Mouse (Mus musculus) lung, postnatal 36 days (tissue): ENCODE data around the gene Rab40b.

Experiments
- DNase-seq: peaks from one replicate; pipeline ENCODE4 v3.0.0; 2022; ENCODE audit warnings: mixed read lengths

Gene Rab40b

GRCm38 (mm10) chr11:121387750-121388553 lies at the start of gene Rab40b:
TSS of gene Rab40b (minus strand) at chr11:121388251.
- DNase-seq = peak; percentile 97

- no peak for DNase-seq
Observed at GRCm38 (mm10) chr11:121437236-121437635, 49.2 kb upstream of the Rab40b start.

DNA sequence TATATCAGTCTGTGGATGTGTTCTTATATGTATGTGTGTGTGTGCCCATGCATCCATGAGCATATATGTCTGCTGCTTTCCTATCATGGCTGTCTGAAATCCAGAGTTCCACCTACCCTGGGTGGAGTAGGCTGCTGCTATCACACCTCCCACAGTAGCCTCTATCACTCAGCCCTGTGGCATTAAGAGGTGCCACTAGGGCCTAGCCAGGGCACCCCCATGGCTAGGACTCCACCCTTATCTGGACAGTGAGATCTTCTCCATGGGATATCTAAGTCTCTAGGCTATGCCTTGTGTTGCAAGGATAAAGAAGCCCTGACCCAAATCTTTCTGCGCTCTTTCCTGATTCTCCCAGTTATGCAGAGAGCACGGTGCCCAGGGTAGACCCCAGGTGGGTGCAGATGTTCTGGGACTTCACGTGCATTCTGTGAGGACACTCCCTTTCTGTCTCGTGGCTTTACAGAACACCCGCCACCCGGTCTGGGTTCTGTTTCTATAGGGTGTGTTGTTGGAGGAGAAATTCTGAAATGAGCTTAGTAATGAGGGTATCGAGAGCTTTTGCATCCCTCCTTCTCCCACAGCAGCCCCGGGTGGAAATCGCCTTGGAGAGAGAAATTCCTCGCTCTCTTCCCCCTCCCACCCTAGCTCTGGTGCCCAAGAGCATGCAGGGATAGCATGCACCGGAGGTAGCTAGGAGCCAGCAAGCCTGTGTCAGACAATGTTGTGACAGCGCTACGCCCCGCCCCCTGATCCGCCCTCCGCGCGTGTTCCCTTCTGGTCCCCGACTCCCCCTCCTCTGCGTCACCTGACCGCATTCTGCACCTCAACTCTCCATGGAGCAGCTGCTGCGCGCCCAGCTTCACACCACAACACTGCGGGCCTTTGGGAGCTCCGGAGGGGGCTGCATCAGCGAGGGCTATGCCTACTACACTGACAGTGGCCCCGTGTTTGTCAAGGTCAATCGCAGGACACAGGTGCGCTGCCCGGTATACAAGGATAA lies 46.4 kb upstream of the Rab40b start, which contains the start of gene Fn3k:
Gene Fn3k, plus strand, starts transcription at position 758 of the 1,000 bp plus-strand sequence.
- peak; percentile 96 for DNase-seq

DNA sequence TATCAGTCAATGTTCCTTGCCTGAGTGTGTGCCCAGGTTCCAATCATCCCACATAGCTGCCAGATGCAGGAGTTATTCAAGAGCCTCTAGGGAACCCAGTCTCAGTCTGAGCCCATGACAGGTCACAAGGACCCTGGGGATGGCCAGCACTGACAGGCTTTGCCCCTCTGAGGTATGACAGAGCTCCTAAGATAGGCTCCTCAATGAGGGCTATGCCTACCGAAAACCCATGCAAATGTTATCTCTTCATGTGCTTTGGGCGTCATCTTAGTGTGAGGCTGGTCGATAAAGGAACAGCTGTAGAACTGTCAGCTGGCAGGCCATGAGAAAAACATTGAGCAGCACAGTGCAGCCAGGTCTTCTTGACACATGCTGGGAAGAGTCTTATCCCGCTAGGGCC lies 45.3 kb upstream of the Rab40b start:
- no peak for DNase-seq

GRCm38 (mm10) chr11:121421553-121422173 lies 33.6 kb upstream of the Rab40b start:
- DNase-seq = peak; percentile 16

GRCm38 (mm10) chr11:121420830-121421552 lies 32.9 kb upstream of the Rab40b start, which contains the start of gene Fn3krp:
TSS of gene Fn3krp (plus strand) at chr11:121421401.
- DNase-seq = peak; percentile 100

DNA sequence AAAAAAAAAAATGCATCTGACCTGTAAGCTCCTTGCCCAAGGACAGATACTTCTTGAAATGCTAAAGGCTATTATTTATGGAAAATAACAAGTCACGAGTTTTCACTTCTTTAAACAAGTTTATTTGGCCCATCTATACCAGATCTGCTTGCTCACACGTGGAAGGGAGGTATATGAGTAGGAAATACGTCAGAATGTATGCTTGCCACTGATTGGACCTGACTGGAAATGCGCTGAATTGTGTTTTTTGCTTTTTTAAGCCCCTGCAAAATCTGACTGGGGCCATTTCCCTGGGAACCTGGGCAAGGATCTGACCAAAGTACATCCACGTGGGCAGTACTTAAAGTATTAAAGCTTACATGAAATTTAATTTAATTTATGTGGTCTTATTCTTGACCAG lies 32.3 kb upstream of the Rab40b start:
- no peak for DNase-seq

- DNase-seq = no peak
Observed at GRCm38 (mm10) chr11:121418932-121419331, 30.9 kb upstream of the Rab40b start.

DNA sequence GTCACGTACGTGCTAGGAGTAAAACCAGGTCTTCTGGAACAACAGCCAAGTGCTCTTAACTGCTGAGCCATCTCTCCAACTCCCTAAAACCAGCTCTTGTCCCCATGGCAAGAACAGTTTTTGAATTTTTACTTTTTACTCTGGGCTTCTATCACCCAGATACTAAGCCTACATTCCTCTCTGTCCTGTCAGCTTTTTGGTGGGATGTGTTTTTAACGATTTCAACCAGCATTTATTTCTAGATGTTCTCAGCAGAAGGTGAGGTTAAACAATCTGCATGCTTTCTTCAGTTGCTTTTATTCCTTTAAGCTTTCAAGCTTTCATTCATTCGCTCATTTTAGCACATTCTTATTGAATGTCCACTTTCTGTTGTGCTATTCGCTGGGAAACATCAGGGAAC lies 29.9 kb upstream of the Rab40b start:
- DNase-seq = no peak

- DNase-seq = peak; percentile 42
Observed at GRCm38 (mm10) chr11:121415351-121415750, 27.3 kb upstream of the Rab40b start.

GRCm38 (mm10) chr11:121414762-121415161 lies 26.7 kb upstream of the Rab40b start:
- DNase-seq = no peak

GRCm38 (mm10) chr11:121407366-121408155 lies 19.5 kb upstream of the Rab40b start:
- no peak for DNase-seq

DNA sequence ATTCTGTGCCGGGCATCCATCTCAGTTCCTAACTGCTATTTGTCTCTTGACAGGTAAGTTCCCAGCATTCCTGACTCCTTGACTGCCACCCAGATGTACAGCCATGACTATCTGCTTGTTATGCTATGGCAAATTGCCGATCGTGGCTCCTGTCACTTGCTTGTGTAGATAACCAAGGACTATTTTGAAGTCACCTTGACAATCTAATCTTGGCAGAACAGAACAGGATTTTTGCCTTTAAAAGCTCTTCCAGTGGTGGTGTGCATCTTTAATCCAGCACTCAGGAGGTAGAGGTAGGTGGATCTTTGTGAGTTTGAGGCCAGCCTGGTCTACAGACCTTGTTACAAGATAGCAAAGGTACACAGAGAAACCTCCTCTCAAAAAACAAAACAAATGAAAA lies 4.4 kb upstream of the Rab40b start:
- DNase-seq = no peak

GRCm38 (mm10) chr11:121390793-121391192 lies 2.7 kb upstream of the Rab40b start:
- DNase-seq = no peak

DNA sequence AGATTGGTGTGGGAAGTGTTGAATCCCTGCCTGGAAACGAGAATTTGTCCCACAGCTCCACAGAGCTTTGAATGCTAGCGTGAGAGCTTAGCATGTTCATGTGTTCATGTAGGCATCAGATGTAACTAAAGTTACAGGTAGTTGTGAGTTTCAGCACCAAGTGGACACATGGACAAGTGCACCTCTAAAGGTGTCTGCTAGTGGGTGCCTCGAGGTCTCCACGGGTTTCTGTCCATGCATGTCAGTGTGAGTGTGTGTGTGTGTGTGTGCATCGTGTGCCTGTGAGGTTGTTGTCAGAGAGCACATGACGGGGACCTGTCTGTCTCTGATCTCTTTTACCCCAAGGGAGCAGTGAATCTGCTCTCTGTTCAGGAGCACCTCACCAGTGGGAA lies 499 bp upstream of the Rab40b start:
- DNase-seq = no peak

- DNase-seq = no peak
Observed at GRCm38 (mm10) chr11:121380294-121380693, 7.8 kb downstream of the Rab40b start.

- DNase-seq = no peak
Observed at GRCm38 (mm10) chr11:121378644-121379043, 9.4 kb downstream of the Rab40b start.

DNA sequence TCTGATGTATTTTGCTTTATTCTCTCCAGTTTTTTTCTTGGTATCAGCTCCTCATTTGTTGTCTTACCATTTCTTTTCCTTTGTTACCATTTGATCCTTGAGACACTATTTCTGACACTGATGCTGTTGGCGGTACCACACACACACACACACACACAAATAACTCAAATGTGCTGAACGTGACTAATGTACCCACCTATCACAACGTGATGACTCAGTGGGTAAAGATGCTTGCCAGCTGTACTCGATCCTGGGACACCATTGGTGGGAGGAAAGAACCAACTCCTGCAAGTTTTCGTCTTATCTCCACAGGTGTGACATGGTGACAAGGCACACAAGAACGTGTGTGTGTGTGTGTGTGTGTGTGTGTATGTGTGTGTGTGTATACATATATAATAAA lies 14.7 kb downstream of the Rab40b start:
- DNase-seq = no peak

DNA sequence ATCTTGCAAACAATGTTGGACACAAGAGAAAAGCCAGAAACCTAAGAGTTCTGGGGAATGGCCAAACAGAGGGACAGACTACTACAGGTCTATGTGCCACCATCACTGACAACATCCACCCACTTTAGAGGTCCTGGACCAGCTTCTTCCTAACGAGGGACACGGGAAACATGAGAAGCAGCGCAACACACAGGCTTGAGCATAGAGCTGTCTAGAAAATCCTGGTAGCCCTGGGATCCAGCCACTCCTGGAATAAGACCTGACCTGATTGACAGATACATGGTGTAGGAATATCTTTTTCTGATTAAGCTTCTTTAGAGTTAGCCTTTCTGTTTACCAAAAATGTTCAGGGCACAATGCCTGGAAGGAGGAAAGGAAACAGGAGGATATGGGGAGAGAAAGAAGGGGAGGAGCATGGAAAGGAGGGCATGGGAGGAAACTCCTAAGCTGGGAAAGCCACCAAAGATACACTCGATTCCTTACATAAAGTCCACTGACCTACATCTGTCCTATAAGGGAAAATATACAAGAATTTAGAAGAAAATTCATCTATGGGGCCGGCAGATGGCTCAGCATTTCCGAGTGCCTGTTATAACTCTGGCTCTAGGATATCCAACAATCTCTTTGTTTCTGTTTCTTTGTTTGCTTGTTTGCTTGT lies 17.6 kb downstream of the Rab40b start:
- DNase-seq = no peak

DNA sequence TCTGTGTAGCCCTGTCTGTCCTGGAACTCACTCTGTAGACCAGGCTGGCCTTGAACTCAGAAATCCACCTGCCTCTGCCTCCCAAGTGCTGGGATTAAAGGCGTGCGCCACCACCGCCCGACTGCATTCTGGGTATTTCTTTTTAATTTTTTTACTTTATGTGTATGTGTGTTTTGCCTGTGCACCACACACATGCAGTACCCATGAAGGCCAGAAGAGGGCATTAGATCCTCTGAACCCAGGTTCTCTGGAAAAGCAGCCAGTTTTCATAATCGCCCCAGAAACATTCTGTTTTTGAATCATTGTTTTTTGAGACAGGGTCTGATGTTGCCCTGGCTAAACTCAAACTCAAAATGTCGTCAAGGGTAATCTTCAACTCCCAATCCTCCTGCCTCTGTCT lies 18.4 kb downstream of the Rab40b start:
- DNase-seq = peak; percentile 43

DNA sequence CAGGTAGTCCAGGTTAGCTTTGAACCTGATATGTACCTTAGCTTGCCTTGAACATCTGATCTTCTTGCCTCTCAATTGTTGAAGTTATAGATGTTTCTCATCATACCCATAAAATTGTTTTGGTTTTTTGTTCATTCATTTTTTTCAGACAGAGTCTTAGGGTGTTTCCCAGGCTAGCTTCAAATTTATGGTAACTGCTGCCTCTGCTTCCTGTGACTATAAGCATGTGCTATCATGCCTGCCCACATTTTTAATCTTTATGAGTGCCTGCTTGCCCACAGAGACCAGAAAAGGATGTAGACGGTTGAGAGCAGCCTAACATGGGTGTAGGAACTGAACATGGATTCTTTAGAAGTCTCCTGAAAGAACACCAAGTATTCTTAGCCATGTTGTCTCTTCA lies 19.3 kb downstream of the Rab40b start:
- no peak for DNase-seq
